Mouse (Mus musculus) kidney, adult 2 months (tissue): ENCODE results near the gene Tex10.

ENCODE experiments used
- CTCF ChIP-seq: fragments of 200-500 bp; conservative IDR thresholded peaks from 2 replicates; pipeline ENCODE4 v1.5.1; 2011; ENCODE audit warnings: low read depth, mild to moderate bottlenecking, control low read depth, low read length, moderate library complexity, mixed read lengths; ENCODE audit not compliant: insufficient read depth, insufficient read length
- POLR2A ChIP-seq: fragments of 200-500 bp; IDR thresholded peaks from one replicate; pipeline ENCODE4 v1.6.1; 2011; ENCODE audit warnings: low read depth, low read length, control low read depth

GRCm38 (mm10) chr4:48472052-48472791, 1.0 kb downstream of the Tex10 start:
- TF ChIP-seq POLR2A, result no peak
- no peak for TF ChIP-seq CTCF
